Mouse (Mus musculus) urinary bladder, adult 18-20 months (tissue): ENCODE measurements around the gene Kcnj12.

Experiments used
- DNase-seq, 2 experiments: peaks; one replicate each; pipeline ENCODE4 v3.0.0; 2022; ENCODE audit warnings: low spot score in 2 of 2, mixed read lengths in 2 of 2

The Kcnj12 gene

DNA sequence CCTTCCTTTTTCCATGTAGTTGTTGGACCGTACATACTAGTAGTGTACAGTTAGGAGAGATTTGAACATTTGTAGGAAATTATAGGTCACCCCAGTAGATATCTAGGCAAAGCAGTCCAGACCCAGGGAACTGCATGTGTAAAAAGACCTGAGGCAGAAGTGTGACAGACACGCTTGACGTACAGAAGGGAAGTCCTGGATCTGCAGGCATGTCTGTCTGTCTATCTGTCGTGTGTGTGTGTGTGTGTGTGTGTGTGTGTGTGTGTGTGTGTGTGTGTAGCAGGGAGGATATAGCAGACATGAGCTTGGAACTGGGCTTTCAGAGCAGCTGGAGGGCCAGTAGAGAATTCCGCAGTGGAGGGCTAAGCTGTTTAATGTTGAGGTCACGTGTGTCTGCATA lies 87.3 kb downstream of the Kcnj12 start:
- DNase-seq: no peak

GRCm38 (mm10) chr11:61110113-61110512 lies 87.7 kb downstream of the Kcnj12 start:
- DNase-seq: no peak

- no peak for DNase-seq
Observed at GRCm38 (mm10) chr11:61110928-61111327, 88.6 kb downstream of the Kcnj12 start.

GRCm38 (mm10) chr11:61111472-61111871 lies 89.1 kb downstream of the Kcnj12 start:
- no peak for DNase-seq

DNA sequence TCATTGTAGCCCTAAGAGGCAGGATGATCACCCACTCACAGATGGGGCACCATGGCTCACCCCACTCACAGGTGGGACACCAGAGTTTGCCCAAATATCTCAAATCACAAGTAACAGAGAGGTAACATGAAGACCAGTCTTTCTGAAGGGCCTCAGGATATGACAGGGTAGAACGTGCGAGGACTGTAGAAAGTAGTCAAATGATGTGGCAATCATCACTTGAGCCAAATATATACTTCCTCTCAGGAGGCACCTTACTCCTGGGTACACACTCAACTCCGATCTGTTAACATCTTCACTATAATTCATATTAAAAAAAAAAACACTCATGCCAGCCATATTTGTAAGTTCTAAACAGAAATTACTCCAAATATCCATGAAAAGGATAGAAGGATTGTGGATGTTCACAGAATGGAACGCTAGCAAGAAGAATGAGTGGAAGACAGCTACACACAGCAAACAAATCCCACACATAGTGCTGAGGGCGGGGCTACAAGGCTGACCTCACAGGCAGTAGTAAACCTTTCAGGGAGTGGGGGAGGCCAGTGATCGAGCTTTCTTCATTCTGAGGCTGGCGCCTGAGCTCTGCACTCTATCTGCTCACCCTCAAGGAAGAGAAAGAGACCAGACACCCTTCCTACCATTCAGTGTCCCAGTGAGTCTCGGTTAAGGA lies 90.1 kb downstream of the Kcnj12 start:
- DNase-seq: no peak

DNA sequence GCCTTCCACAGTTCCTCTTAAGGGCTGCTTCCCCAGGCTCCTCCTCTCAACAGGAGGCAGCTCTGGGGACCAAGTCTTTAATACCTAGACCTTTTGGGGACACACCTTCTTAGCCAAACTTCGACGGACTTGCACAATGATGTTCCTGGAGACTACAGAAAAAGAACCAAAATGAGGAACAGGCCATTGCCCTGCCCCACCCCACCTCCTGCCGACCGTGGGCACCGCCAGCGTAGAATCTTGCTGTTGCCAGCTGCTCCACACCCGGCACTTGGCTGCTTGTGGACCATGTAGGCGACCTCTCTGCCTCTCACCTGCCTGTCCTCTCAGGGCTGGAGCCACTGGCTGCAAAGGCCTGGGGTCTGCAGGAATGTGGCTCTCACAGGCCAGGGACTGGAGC lies 93.9 kb downstream of the Kcnj12 start:
- DNase-seq: no peak

DNA sequence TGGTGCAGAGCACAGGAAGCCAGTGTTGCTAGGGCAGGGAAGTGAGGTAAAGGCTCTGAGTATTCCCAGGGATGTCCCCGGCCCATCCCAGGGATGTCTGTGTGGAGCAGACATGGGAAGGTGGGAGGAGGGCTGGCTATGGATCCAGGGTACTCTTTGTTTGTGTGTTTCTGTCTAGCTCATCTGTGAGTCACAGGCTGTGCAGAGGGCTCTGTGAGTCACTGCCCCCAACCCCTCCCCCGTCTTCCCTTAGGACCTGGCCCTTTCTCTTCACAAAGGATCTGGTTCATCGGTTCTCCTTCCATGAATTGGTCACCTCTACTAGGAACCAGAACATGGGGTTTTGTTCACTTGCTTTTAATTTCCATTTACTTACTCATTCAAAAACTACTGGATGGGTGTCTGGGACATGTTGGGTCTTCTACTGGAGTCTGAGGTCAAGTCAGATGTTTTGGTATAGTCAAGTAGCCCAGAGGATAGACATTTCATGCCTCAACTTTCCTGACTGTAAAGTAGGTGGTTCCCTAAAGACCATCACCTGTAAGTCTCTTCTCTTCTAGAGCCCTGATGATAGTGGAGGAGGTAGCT lies 97.7 kb downstream of the Kcnj12 start:
- no peak for DNase-seq
